Mouse (Mus musculus): ENCODE data around the gene Tmem30c.

- no peak for TF ChIP-seq GATA1 (IDR thresholded peaks at IDR 0.05; ENCODE audit: borderline replicate concordance, low read length)
- no peak for TF ChIP-seq FLI1 (IDR thresholded peaks at IDR 0.05; ENCODE audit: low read length)
Observed at GRCm38 (mm10) chr16:57312130-57312529, 19.5 kb upstream of the Tmem30c start.

Measured in megakaryocyte, embryonic 14.5 days (primary cell).